Mouse (Mus musculus): Measurements from ENCODE around the gene Arhgap23. TPM values are rescaled to one million over a fixed set of nuclear protein-coding genes. Genes with fewer than 3 reads are reported as not detected.

Arhgap23 gene
- polyA plus RNA-seq, 1 experiment from 2014 or later: 9.2 TPM

DNA sequence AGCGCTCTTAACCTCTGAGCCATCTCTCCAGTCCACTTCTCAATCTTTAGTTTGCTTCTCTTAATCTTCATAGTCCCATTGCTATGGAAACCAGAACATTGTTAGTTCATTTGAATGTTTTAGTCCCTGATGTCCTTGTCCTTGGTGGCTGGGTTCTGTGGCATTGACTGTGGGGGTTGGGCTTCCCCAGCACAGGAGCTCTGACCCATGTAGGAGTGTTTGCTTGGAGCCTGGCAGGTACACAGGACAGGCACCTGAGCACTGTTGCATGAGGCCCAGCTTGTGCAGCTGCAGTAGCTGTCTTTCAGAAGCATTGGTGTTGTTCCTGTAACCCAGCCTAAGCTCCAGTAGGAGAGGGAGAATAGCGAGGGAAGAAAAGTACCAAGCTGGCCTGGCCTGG lies 27.5 kb upstream of the Arhgap23 start:
- no peaks in the 10 kb centered on the region for H3K27me3 ChIP-seq (ENCODE audit: control insufficient read depth, insufficient read depth, low read length)

GRCm38 (mm10) chr11:97389127-97389526 lies 26.2 kb upstream of the Arhgap23 start:
- Histone ChIP-seq H3K4me3 (ENCODE audit: low read depth, low read length) (no peak overlapping the region), H3K4me1 (ENCODE audit: control insufficient read depth, insufficient read depth, low read length) (no peaks in the 10 kb centered on the region), H3K36me3 (ENCODE audit: control insufficient read depth, insufficient read depth, low read length) (peaks cover 39% of the 10 kb centered on the region), H3K9ac (replicated peaks; ENCODE audit: low read depth, low read length) (no peak overlapping the region), H3K9me3 (ENCODE audit: control insufficient read depth, low read length) (no peaks in the 10 kb centered on the region), H3K4me2 (ENCODE audit: low read depth, low read length) (no peak overlapping the region), H3K27ac (ENCODE audit: low read depth, low read length) (no peak overlapping the region), H3K27me3 (ENCODE audit: control insufficient read depth, insufficient read depth, low read length) (no peaks in the 10 kb centered on the region)
- WGBS: 90% methylated on average over 8 of the region's 8 CpGs
- no peak for ATAC-seq (ENCODE audit: low read depth)

More for the DNA sequence above, 27.5 kb upstream of the Arhgap23 start:
- WGBS: 93% methylated on average over 2 of the region's 2 CpGs
- no peaks in the 10 kb centered on the region for H3K4me1 ChIP-seq (ENCODE audit: control insufficient read depth, insufficient read depth, low read length)
- peaks cover 40% of the 10 kb centered on the region for H3K36me3 ChIP-seq (ENCODE audit: control insufficient read depth, insufficient read depth, low read length)
- no peak overlapping the region for H3K4me2 ChIP-seq (ENCODE audit: low read depth, low read length)
- H3K27ac ChIP-seq (ENCODE audit: low read depth, low read length): no peak overlapping the region
- H3K9me3 ChIP-seq (ENCODE audit: control insufficient read depth, low read length): no peaks in the 10 kb centered on the region
- H3K4me3 ChIP-seq (ENCODE audit: low read depth, low read length): no peak overlapping the region
- no peak for ATAC-seq (ENCODE audit: low read depth)
- H3K9ac ChIP-seq (replicated peaks; ENCODE audit: low read depth, low read length): no peak overlapping the region

DNA sequence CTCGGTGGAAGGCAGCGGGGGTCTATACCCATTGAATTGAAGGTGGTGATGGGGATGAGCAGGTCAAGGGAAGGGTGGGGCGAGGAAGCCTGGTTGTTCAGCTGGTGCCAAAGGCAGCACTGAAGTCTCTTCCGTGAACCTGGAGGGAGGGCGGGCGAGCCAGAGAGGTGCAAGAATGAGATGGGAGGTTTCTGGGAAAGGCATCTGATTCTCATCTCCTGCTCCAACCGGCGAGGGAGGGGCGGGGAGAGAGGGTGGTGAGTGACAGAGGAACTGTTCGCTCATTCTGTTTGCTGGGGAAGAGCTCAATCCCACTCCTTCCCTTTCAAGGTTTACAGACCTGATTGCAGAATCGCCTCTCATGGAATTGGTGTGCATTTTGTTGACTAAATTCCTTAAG lies 21.7 kb upstream of the Arhgap23 start:
- Histone ChIP-seq H3K4me2 (ENCODE audit: low read depth, low read length) (no peak overlapping the region), H3K4me3 (ENCODE audit: low read depth, low read length) (no peak overlapping the region), H3K27ac (ENCODE audit: low read depth, low read length) (no peak overlapping the region), H3K36me3 (ENCODE audit: control insufficient read depth, insufficient read depth, low read length) (peaks cover 50% of the 10 kb centered on the region), H3K9ac (replicated peaks; ENCODE audit: low read depth, low read length) (no peak overlapping the region), H3K4me1 (ENCODE audit: control insufficient read depth, insufficient read depth, low read length) (no peaks in the 10 kb centered on the region), H3K9me3 (ENCODE audit: control insufficient read depth, low read length) (no peaks in the 10 kb centered on the region), H3K27me3 (ENCODE audit: control insufficient read depth, insufficient read depth, low read length) (no peaks in the 10 kb centered on the region)
- ATAC-seq (ENCODE audit: low read depth): no peak
- WGBS: 82% methylated on average over 11 of the region's 11 CpGs

- ATAC-seq (ENCODE audit: low read depth): no peak
- no peak overlapping the region for H3K4me3 ChIP-seq (ENCODE audit: low read depth, low read length)
- H3K9me3 ChIP-seq (ENCODE audit: control insufficient read depth, low read length): no peaks in the 10 kb centered on the region
- H3K27ac ChIP-seq (ENCODE audit: low read depth, low read length): no peak overlapping the region
- WGBS: 94% methylated on average over 11 of the region's 11 CpGs
- H3K36me3 ChIP-seq (ENCODE audit: control insufficient read depth, insufficient read depth, low read length): peaks cover 45% of the 10 kb centered on the region
- H3K4me2 ChIP-seq (ENCODE audit: low read depth, low read length): no peak overlapping the region
- H3K27me3 ChIP-seq (ENCODE audit: control insufficient read depth, insufficient read depth, low read length): no peaks in the 10 kb centered on the region
- H3K4me1 ChIP-seq (ENCODE audit: control insufficient read depth, insufficient read depth, low read length): no peaks in the 10 kb centered on the region
- no peak overlapping the region for H3K9ac ChIP-seq (replicated peaks; ENCODE audit: low read depth, low read length)
These were observed 21.2 kb upstream of the Arhgap23 start for GRCm38 (mm10) chr11:97394146-97394545.

DNA sequence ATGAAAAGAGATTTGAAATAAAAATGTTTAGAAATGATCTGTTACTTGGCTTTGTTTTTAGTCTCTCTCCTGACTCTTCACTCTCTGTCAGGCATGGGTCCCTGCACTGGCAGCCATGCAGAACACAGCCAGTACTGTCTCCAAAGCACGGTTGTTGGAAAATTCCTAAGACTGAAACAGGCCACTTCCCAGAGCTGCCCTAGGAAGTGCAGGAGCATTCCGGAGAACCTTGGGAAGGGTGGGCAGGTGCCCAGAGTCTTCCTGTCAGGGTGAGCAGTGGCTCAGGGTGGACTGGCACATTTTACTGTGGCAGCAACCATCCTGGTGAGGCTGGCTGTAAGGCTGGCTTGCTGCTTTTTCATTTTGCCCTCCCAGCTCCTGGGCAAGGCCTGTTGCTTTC lies 16.8 kb upstream of the Arhgap23 start:
- Histone ChIP-seq H3K4me2 (ENCODE audit: low read depth, low read length) (no peak overlapping the region), H3K9me3 (ENCODE audit: control insufficient read depth, low read length) (no peaks in the 10 kb centered on the region), H3K36me3 (ENCODE audit: control insufficient read depth, insufficient read depth, low read length) (peaks cover 19% of the 10 kb centered on the region; the same call in 1 of the 2 replicates), H3K27me3 (ENCODE audit: control insufficient read depth, insufficient read depth, low read length) (no peaks in the 10 kb centered on the region), H3K4me1 (ENCODE audit: control insufficient read depth, insufficient read depth, low read length) (peaks cover 4% of the 10 kb centered on the region; the same call in 1 of the 2 replicates), H3K4me3 (ENCODE audit: low read depth, low read length) (no peak overlapping the region), H3K9ac (replicated peaks; ENCODE audit: low read depth, low read length) (no peak overlapping the region), H3K27ac (ENCODE audit: low read depth, low read length) (no peak overlapping the region)
- 89% methylated on average over 2 of the region's 2 CpGs for WGBS
- ATAC-seq (ENCODE audit: low read depth): no peak

- WGBS: 4% methylated on average over 23 of the region's 23 CpGs
- peak overlapping the region; percentile 39; the same call in 1 of the 2 replicates for H3K9ac ChIP-seq (replicated peaks; ENCODE audit: low read depth, low read length)
- H3K4me3 ChIP-seq (ENCODE audit: low read depth, low read length): 0 out of 2 replicates have a peak overlapping the region, but pooled peaks have one; percentile 22
- peak overlapping the region; percentile 61 for H3K4me2 ChIP-seq (ENCODE audit: low read depth, low read length)
- peaks cover 7% of the 10 kb centered on the region for H3K4me1 ChIP-seq (ENCODE audit: control insufficient read depth, insufficient read depth, low read length)
- peaks cover 5% of the 10 kb centered on the region; the same call in 1 of the 2 replicates for H3K36me3 ChIP-seq (ENCODE audit: control insufficient read depth, insufficient read depth, low read length)
- H3K27ac ChIP-seq (ENCODE audit: low read depth, low read length): no peak overlapping the region
- no peaks in the 10 kb centered on the region for H3K27me3 ChIP-seq (ENCODE audit: control insufficient read depth, insufficient read depth, low read length)
- ATAC-seq (ENCODE audit: low read depth): peak; percentile 39
- H3K9me3 ChIP-seq (ENCODE audit: control insufficient read depth, low read length): no peaks in the 10 kb centered on the region
These were observed 15.2 kb upstream of the Arhgap23 start for GRCm38 (mm10) chr11:97399958-97400710.

DNA sequence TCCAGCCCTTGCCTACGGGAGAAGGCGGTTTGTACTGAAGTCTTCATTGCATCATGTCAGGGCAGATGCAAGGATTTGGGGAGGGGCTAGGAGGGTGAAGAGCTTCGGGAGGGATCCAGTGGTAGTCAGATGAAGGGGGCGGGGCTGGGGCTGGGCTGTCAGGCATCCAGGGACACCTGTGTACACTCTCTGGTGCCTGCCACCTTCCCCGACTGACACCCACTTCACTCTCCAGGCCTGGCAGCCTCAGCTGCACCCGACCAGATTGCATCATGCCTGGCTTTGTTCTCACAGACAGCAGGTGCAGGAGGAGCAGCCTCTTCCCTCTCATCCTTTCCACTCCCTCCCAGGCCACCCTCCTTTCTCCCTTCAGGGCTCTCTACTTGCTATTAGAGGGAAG lies 14.3 kb upstream of the Arhgap23 start:
- WGBS: 16% methylated on average over 5 of the region's 6 CpGs
- 0 out of 2 replicates have a peak, but pooled peaks have one; percentile 22 for ATAC-seq (ENCODE audit: low read depth)
- peaks cover 15% of the 10 kb centered on the region for H3K4me1 ChIP-seq (ENCODE audit: control insufficient read depth, insufficient read depth, low read length)
- H3K27me3 ChIP-seq (ENCODE audit: control insufficient read depth, insufficient read depth, low read length): no peaks in the 10 kb centered on the region
- no peak overlapping the region; the same call in 1 of the 2 replicates for H3K27ac ChIP-seq (ENCODE audit: low read depth, low read length)
- H3K9ac ChIP-seq (replicated peaks; ENCODE audit: low read depth, low read length): peak overlapping the region; percentile 39; the same call in 1 of the 2 replicates
- H3K36me3 ChIP-seq (ENCODE audit: control insufficient read depth, insufficient read depth, low read length): no peaks in the 10 kb centered on the region
- H3K4me3 ChIP-seq (ENCODE audit: low read depth, low read length): no peak overlapping the region
- H3K9me3 ChIP-seq (ENCODE audit: control insufficient read depth, low read length): no peaks in the 10 kb centered on the region
- H3K4me2 ChIP-seq (ENCODE audit: low read depth, low read length): peak overlapping the region; percentile 61; the same call in 1 of the 2 replicates

DNA sequence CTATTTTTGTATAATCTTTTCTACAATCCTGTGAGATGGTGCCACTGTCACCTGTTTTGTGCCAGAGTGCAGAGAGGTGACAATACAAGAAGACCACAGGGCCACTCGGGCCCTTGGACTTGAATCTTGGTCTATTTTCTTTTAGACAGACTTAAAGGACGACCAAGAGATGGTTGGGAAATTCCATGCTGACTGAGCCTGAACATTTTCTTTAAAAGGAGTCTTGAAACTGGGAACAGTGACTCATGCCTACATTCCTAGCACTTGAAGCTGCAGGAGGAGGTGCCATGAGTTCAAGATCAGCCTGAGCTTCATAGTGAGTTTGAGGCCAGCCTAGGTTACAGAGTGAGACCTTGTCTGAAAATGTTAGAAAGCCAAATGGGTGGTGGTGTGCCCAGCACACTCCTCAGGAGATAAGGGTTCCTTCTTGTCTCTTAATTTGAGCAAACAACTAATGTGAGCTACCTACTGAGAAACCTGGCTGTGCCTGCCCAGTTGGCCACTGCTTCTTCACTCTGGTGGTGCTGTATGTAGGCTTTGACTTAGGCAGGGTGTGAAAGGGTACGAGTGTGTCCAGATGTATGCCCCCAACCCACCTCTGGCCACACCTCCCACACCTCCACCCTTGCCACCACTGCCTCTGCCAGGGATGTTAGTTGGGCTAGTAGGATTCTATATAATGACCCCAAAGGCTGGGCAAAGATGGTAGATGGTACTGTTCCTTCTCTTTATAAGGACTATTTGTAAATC lies 13.5 kb upstream of the Arhgap23 start:
- H3K4me1 ChIP-seq (ENCODE audit: control insufficient read depth, insufficient read depth, low read length): peaks cover 23% of the 10 kb centered on the region
- 86% methylated on average over 3 of the region's 3 CpGs for WGBS
- ATAC-seq (ENCODE audit: low read depth): no peak
- H3K9me3 ChIP-seq (ENCODE audit: control insufficient read depth, low read length): no peaks in the 10 kb centered on the region
- no peaks in the 10 kb centered on the region for H3K27me3 ChIP-seq (ENCODE audit: control insufficient read depth, insufficient read depth, low read length)
- H3K27ac ChIP-seq (ENCODE audit: low read depth, low read length): no peak overlapping the region
- H3K36me3 ChIP-seq (ENCODE audit: control insufficient read depth, insufficient read depth, low read length): no peaks in the 10 kb centered on the region
- H3K9ac ChIP-seq (replicated peaks; ENCODE audit: low read depth, low read length): no peak overlapping the region
- no peak overlapping the region for H3K4me3 ChIP-seq (ENCODE audit: low read depth, low read length)
- H3K4me2 ChIP-seq (ENCODE audit: low read depth, low read length): no peak overlapping the region

DNA sequence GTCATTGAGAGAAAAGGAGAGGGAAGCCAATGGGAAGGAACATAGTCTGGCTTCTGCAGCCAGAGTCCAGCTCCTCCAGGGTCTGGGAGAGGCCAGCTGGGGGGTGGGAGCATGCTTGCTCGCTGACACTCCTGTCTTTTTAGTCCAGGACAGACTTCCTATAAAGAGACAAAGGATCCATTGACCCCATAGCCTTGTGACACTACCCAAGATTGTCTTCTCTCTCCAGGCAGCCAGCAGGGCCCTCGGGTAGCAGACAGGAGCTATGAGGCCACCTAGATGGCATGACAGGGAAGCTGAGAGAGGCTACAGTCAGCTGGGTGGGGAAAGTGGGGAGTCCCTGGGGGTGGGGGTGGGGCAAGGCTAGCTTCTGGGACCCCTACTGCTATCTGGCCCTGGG lies 12.6 kb upstream of the Arhgap23 start:
- WGBS: 8% methylated on average over 2 of the region's 2 CpGs
- H3K27me3 ChIP-seq (ENCODE audit: control insufficient read depth, insufficient read depth, low read length): no peaks in the 10 kb centered on the region
- no peaks in the 10 kb centered on the region for H3K36me3 ChIP-seq (ENCODE audit: control insufficient read depth, insufficient read depth, low read length)
- no peak overlapping the region for H3K4me3 ChIP-seq (ENCODE audit: low read depth, low read length)
- H3K4me1 ChIP-seq (ENCODE audit: control insufficient read depth, insufficient read depth, low read length): peaks cover 25% of the 10 kb centered on the region
- H3K9me3 ChIP-seq (ENCODE audit: control insufficient read depth, low read length): no peaks in the 10 kb centered on the region
- no peak overlapping the region for H3K4me2 ChIP-seq (ENCODE audit: low read depth, low read length)
- H3K9ac ChIP-seq (replicated peaks; ENCODE audit: low read depth, low read length): no peak overlapping the region
- H3K27ac ChIP-seq (ENCODE audit: low read depth, low read length): no peak overlapping the region
- no peak for ATAC-seq (ENCODE audit: low read depth)
